Mouse (Mus musculus) heart, postnatal 25 days (tissue): Measurements from ENCODE around the gene Rfesd. TPM values are rescaled to one million over a fixed set of nuclear protein-coding genes. Genes with fewer than 3 reads are reported as not detected.
A peak's percentile ranks its signal among the peaks of the same experiment; 100 is the strongest.

Experiments
- DNase-seq: peaks from one replicate; pipeline ENCODE4 v3.0.0; 2022; ENCODE audit warnings: low spot score
- intact Hi-C: fragments of 180-260 bp; cut with DNase I; formaldehyde crosslinking; loops from one replicate; pipeline ENCODE4 v1.15.1; 2025
- total RNA-seq, 2 experiments: library from RNA; stranded (reverse); gene quantifications; 2 replicates each; pipeline ENCODE4 v1.2.3; 2021

The Rfesd gene
- total RNA-seq = 10 to 100 TPM; 10.9 to 12.3 TPM

DNA sequence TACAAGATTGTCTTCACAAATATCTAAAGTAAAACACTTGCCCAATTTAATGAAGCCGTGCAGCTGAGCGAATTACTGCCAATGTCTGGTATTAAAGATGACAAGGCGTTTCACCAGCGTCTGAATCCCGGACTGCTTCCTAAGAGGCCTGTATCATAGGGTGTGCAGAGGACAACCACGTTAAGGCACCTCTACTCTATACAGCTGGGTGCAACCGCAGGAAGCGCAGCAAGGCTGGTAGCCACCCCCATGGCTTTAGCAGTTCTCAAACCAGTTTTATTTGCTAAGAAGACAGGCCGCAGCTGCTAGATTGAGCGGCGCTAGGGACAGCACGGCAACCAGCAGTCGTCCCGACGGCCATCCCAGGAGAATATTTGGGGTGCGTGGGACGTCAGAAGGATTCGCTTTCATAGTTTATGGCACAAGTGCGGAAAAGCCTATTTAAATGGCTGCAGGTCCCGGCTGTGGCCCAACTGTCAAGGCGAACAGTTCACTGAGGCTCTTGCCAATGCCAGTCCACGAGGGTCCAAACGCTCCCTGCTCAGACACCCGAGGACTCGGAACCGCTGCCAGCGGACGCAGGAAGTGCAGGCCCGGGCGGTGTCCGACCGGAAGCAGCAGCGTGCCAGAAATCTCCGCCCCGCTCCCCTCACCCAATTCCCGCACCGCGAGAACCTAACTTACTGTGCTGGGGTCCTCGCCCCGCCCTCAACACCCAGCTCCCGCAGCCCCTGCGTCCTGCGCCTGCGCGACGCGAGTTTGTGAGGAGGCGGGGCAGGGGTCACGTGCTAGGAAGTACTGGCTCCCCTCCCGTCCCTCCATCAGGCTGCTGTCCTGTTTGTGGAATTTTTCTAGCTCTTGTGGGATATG is at the start of gene Rfesd:
Gene Rfesd, minus strand, starts transcription at position 746 of the 870 bp plus-strand sequence.
- peak; percentile 98 for DNase-seq
- intact Hi-C loops = loop anchor here (1.0 to 5.0 kb wide), 3 partner anchors 75 to 311 kb away; partner anchors contain the start of genes Arsk, Ell2, Rhobtb3 and Ttc37

DNA sequence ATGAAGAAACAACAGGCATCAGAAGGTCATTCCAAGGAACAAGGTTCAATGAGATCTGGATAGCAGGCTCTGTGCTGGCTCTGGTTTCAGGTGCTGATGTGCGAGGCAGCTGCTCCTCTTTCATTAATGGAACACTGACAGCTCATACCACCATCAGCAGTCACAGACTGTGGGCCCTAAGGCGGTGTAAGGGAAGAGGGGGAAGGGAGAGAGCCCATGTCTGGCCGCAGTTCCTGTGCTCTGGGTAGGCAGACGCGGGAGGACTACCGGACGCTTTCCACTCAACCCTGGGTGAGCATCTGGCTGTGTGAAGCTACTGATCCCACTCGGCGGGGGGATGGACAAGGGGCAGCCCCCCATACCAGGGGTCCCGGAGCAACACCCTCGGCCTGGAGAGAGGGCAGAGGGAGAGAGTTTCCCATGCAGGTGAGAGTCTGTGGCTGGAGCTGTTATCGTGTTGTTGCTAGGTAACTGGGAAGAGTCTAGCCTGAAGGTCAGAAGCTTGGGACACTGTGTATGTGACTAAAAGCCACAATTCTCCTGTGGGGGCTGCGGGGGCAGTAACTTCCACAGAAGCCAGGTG is 45.9 kb upstream of the Rfesd start:
- DNase-seq = no peak
- intact Hi-C loops = no loop called here

DNA sequence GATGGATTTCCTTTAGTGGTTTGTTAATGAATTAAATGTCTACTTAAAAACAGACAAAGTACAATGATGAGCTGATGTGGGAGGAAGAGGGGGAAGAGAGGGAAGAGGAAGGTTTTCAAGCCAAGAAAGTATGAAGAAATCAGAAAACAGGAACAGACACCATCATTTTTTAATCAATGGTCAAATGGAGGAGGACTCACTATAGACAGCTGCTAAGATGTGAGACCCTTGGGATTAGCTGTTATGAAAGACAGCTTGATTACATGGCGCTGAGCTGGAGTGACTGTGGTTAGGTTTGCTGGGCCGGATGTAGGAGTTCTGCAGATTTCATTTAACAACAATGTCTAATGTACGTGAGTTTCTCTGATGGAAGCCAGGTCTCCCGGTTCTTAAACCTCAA is 45.0 kb upstream of the Rfesd start:
- intact Hi-C loops = no loop called here
- no peak for DNase-seq

DNA sequence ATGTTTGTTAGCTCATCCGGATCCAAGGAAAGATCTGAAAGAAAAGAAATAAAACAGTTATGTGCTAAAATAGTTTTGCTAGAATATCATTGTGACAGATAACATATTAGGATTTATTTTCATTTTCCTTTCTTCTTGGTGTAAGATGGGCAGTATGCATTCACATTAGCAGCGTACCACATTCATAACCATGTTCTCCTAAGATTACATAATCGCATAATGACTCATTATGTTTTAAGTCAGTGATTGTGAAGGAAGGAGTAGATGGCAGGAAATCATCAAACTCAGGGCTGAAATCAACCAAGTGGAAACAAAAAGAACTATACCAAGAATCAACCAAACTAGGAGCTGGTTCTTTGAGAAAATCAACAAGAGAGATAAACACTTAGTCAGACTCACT is 44.0 kb upstream of the Rfesd start:
- DNase-seq = no peak
- intact Hi-C loops = no loop called here

DNA sequence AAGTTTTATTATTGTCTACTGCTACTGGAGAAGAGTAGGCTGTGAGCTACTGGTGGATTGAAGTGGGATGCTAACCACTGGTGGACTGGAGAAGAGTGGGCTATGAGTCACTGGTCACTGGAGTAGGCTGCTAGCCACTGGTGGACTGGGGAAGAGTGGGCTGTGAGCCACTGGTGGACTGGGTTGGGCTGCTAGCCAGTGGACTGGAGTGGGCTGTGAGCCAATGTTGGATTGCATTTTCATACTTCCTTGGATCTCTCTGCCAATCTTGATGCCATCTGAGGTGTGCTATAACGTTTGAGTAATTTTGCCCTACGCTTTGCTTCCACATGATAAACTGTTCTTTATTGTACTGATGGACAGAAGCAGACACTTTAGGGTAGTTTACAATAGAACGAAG is 43.6 kb upstream of the Rfesd start:
- intact Hi-C loops = no loop called here
- no peak for DNase-seq

DNA sequence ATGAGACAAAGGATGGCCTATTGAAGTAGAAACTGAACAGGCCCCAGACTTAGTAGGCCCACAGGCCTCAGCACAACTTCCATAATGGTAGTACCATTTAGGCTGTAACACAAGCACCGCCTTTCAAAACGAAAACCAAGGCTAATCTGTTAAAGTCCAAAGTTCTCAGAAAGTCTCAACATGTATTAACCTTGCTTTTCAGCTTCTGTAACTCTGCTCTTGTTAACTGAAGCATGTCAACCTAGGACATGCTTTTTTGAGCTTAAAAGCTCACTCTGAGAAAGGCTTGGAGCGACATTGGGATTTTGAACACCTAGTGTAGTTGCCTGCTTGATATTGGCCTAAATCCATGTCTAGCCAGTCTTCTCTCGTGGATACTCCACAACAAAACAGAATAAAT is 41.1 kb upstream of the Rfesd start:
- DNase-seq = no peak
- intact Hi-C loops = loop anchor here (5.0 kb wide), 1 partner anchor 77 kb away; no protein-coding TSS in a partner anchor

DNA sequence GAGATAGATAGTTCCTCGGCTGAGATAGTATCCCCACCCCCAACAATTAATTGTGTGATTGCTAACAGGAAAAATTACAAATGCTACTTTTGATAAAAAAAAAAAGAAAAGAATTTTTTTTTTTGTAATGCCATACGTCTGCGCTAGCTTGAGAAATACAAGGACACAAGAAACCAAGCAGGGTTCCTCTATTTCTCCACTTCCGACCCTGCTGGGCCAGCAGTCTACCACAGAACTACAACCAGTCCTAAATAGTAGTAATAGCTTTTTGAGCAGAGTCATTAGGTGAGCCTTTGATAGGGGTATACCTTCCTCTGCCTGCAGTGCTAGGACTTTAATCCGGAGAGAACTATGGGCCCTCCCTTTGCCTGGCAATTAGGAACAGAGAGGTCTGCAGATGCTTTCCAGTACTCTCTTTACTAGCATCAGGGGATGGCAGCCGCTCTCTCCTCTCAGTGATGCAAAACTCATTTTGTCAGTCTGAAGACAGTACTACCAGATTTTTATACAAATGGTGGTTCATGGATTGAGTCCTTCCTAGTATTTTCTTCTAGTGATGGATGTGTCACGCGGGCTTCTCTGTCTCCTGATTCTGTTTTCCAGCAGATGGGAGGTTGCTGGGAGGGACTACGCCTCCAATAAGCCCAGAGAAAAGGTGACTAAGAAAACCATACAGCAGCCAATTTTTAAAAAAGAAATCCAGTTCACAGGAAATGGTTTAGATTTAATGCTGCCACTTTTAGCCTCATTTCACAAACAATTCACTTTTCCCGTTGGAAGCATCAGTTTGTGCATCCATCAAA is 38.9 kb upstream of the Rfesd start:
- intact Hi-C loops = loop anchor here (5.0 kb wide), 1 partner anchor 75 kb away; no protein-coding TSS in a partner anchor
- DNase-seq = no peak

DNA sequence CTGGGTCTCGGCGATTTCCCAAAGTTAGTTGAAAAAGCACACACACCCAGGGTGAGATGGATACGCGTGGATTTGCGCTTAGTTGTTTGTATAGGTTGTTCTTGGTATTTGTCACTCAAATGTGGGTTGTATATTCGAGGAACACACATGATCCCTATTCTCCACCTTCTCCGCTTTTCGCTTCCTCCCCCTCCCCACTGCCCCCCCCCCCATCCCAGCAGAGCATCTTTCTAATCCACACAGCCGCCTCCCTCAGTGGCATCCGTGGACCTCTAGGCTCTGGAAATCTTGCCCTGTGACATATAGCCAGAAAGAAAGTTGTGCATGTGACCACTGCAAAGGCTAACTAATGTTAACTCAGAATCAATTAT is 38.4 kb upstream of the Rfesd start, which contains the start of gene Gpr150:
Gene Gpr150, minus strand, starts transcription at position 101 of the 371 bp plus-strand sequence.
- intact Hi-C loops = loop anchor here (5.0 kb wide), 1 partner anchor 75 kb away; no protein-coding TSS in a partner anchor
- DNase-seq = no peak

DNA sequence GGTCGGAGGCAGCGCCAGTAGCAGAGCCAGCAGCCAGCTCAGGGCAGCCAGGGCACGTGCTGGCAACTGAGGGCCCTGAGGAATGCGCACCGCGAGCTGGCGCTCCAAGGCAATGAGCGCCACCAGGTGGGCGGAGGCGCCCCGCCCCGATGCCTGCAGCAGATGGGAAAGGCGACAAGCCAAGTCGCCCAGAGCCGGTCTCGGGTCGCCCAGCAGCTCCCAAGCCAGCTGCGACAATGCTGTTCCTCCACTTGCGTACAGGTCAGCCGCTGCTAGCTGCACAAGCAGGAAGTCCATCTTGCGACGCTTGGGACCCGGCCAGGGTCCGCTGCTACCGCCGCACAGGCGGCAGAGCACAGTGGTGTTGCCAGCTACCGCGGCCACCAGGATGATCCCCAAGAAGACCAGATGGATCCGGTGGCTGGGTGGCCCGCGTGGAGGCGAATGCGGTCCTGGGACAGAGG is 37.8 kb upstream of the Rfesd start:
- intact Hi-C loops = loop anchor here (5.0 kb wide), 1 partner anchor 74 kb away; no protein-coding TSS in a partner anchor
- DNase-seq = peak; percentile 5

DNA sequence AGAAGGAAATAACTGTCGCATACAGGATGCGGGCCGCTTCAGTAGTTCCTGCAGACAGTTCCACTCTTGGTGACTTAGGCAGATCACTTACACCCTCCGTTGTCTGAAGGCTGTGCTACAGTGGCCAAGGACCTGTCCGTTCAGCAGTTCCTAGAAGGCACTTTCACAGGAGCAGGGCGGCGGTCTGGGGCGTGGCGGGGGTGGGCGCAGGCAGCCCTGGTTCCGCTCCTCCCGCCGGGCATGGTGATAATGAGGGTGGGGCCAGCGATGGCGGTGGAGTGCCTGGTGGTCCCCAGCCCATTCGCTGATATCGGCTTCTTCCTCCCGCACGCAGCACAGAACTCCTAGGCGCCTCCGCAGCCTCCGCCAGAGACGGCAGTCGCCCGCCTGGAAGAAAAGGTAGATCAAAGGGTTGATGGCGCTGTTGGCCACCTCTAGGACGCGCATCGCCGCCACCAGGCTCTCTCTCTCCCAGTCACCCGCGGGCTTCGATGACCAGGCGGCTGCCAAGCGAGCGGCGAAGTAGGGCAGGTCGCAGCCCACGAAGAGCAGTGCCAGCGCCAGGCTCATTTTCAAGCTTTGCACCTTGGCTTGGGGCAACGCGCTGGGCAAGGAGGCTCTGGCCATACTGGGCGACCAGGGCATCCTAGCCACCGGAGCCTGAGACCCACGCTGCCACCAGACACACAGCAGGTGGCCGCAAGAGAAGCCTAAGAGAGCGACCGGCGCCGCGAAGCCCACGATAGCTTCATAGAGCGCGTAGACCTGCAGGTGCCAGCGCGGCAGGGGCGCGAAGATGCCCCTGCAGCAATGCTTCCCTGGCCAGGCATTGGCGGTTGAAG is 37.1 kb upstream of the Rfesd start:
- DNase-seq = no peak
- intact Hi-C loops = loop anchor here (5.0 kb wide), 1 partner anchor 73 kb away; no protein-coding TSS in a partner anchor

DNA sequence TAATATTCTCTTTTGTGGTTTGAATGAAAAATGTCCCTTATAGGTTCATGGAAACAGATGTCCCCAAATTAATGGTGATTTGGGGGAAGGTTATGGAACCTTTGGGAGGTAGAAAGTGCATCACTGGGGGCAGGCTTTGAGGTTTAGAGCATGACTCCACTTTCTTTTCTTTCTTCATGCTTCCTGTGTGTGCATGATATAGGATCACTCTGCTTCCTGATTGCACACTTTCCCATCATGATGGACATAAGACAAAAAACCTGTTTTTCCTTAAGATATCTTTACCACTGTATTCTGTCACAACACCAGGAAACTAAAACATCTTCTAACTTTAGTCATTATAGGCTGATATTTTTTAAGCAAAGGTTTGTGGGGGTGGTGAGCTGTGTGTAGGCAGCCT is 26.5 kb upstream of the Rfesd start:
- no peak for DNase-seq
- intact Hi-C loops = no loop called here

DNA sequence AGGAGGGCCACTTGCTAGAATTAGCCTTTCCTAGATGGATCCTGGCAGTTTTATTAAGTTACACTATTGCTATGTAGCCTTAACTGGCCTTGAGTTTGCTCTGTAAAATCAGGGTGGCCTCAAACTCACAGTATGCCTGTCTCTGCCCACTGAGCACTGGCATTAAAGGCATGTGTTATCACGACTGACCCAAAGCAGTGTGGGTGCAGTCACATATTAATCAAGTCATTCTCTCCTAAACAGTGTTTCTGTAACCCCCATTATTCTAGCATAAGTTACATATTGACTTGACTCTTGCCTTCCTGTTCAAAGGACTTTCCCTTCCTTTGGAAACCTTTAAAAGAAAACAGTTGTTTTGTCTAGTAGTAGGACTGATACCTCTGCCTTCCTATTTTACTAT is 23.9 kb upstream of the Rfesd start:
- intact Hi-C loops = no loop called here

DNA sequence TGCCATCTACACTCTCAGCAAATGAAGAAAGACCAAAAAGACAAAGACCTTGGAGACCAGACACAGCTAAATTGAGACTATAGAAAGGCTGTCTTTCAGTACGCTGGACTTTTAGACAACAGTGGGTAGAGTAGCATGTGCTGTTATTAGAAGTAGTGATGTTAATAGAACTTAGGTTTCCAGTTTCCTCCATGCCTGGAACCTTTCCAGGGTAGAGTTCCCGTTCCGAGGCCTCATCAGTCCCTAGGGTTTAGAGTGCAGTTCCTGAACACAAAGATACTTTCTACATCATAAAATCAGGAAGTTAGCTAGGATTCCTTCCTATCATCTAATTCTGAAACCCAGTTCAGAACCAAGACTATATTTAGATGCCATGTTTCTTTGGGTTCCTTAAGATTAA is 6.1 kb upstream of the Rfesd start:
- no peak for DNase-seq
- intact Hi-C loops = loop anchor here (5.0 kb wide), 3 partner anchors 42 to 797 kb away; no protein-coding TSS in a partner anchor

More for the DNA sequence above, 23.9 kb upstream of the Rfesd start:
- no peak for DNase-seq

DNA sequence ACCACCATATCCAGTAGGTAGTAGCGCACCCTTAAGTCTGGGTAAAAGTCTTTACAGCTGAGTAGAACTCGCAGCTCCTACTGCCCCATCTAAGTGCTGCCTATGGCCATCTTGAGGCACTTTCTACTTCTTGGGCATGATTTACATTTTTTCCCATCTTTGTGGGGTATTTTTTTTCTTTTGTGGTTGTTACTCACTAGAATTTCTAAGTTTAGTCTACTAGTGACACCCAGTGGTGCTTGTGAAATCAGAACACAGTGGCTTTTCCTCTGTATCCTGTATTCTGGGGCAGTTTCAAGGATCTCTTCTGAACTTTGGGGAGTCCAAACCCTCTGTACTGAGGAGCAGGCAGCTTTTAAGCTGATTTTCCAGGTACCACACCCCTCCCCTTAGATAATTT is 3.3 kb upstream of the Rfesd start:
- intact Hi-C loops = loop anchor here (5.0 kb wide), 3 partner anchors 39 to 794 kb away; no protein-coding TSS in a partner anchor
- DNase-seq = no peak

DNA sequence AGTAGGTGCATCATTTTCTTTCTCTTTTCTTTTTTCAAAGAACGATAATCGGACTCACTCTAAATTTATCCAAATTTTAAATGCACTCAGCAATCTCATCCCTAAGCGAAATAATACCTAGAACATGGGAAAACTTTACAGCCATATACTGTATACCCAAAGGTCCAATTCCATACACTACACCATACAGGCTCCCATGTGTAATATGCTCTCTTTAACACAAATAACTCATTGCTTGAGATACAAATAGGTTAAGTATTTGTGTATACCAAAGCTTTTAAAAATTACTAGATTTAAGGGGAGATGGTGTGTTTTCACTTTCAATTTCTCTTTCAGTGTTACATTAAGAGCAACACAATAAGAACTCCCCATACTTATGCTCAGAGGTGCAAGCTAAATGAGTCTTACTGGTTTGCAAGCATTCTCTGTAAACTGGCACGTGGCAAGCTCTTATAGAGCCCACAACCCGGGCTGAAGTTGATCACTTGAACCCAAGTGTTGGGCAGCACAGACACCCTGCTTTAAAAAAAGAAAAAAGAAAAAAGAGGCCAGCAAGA is 403 bp upstream of the Rfesd start:
- no peak for DNase-seq

DNA sequence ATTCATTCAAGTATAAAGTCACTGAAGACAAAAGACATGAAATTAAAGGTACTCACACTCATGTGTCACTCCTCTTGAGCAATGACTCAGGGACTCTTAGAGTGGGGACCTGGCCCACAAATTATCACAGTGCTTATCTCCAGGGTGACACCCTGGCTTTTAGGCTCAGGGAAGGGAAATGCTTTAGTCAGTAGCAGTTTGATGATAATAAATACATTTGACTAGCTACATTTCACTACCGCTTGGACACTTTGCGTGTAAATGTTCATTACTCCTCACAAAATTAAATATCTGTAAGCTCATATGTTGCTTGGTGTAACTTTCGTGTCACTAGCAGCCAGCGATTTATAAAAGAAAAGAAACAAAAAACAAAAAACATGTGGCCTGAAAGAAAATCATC is 1.1 kb downstream of the Rfesd start:
- intact Hi-C loops = loop anchor here (5.0 kb wide), 1 partner anchor 310 kb away; the partner anchor contains the start of gene Ell2
- no peak for DNase-seq

More for the DNA sequence above, 403 bp upstream of the Rfesd start:
- intact Hi-C loops = loop anchor here (1.0 to 5.0 kb wide), 3 partner anchors 76 to 312 kb away; partner anchors contain the start of genes Arsk, Ell2, Rhobtb3 and Ttc37

DNA sequence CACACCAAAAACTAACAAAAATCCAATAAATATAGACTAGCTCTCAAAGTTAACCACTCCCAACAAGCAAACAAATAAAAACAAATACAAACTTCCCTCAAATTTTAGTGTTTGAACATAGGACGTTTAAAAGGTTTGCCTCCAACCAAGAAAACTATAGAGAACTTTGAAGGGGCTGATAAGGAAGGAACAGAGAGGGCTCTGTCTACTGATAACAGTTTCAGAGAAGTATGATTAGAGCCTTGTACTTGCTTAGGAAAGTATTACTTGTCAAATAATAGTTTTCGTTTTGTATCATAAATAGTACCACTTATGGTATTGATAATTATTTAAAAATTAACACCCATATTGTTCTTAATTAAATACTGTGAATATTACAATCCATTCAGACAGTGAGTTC is 4.0 kb downstream of the Rfesd start:
- DNase-seq = no peak
- intact Hi-C loops = no loop called here

DNA sequence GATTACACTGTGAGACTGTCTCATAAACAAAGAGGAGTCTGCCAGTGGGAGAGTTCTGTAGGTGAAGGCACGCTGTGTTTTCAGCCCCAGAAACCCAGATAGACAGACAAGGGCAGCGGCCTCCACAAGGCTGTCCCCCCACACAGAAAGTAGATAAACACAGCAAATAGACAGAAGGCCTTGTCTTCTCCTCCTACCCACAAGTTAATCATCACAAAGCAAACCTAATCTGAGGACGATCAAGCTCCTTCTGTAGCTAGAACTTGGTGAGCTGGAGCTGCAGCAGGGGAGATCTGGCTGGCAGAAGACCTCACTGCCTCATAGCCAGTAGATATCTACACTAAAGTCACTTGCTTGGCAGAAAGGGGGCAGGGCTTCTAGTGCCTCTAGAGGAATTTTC is 15.2 kb downstream of the Rfesd start:
- no peak for DNase-seq
- intact Hi-C loops = no loop called here
